Mouse (Mus musculus) ES-E14 (cell line): ENCODE data around the gene Zfp523.

Source experiments
- HCFC1 ChIP-seq: IDR thresholded peaks from 2 replicates; pipeline ENCODE4 v1.6.1; 2012; ENCODE audit warnings: low read length, inconsistent platforms, borderline replicate concordance; ENCODE audit not compliant: insufficient read depth
- MAFK ChIP-seq: IDR thresholded peaks from 2 replicates; pipeline ENCODE4 v1.6.1; 2014; ENCODE audit warnings: mild to moderate bottlenecking, low read depth, low read length, inconsistent platforms; ENCODE audit not compliant: insufficient read depth
- ZC3H11A ChIP-seq: IDR thresholded peaks from 2 replicates; pipeline ENCODE4 v1.6.1; 2012; ENCODE audit warnings: low read depth, mild to moderate bottlenecking, inconsistent platforms, low read length, borderline replicate concordance
- ZNF384 ChIP-seq: IDR thresholded peaks from 2 replicates; pipeline ENCODE4 v1.6.1; 2012; ENCODE audit warnings: low read depth, low read length, inconsistent platforms

DNA sequence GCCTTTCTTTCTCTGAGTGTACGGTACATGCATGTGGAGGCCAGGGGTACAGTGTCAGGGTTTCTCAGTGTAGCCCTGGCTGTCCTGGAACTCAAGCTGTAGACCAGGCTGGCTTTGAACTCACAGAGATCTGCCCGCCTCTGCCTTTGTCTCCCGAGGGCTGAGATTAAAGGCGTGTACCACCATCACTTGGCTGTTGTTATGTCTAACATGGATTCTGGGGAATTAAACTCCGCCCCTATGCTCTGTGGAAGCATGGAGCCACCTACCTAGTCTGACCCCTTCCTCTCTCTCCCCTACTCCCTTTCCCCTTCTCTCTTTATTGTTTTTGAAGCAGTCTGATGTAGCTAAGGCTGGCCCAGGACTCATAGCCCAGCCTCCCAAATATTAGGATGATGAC lies 47.1 kb upstream of the Zfp523 start:
- no peak for TF ChIP-seq ZNF384
- TF ChIP-seq ZC3H11A, result no peak
- TF ChIP-seq HCFC1, result no peak
- TF ChIP-seq MAFK, result no peak
